Mouse (Mus musculus) ZHBTc4 (cell line): ENCODE measurements around the gene Rdh1.

Experiments
- DNase-seq: peaks from one replicate; pipeline ENCODE4 v3.0.0-alpha.2; 2011; ENCODE audit warnings: low read depth, low spot score

Gene Rdh1

GRCm38 (mm10) chr10:127759181-127760110, at the start of gene Rdh1, which contains the start of gene Rdh16f1:
Rdh1 (plus strand) TSS chr10:127759721.
Rdh16f1 (plus strand) TSS chr10:127759787.
- DNase-seq, result no peak

- DNase-seq, result no peak
Observed at GRCm38 (mm10) chr10:127710331-127710730, 49.2 kb upstream of the Rdh1 start.

- DNase-seq, result no peak
Observed at GRCm38 (mm10) chr10:127712736-127713135, 46.8 kb upstream of the Rdh1 start.

GRCm38 (mm10) chr10:127721671-127722418, 37.7 kb upstream of the Rdh1 start:
- no peak for DNase-seq

- no peak for DNase-seq
Observed at GRCm38 (mm10) chr10:127724178-127724577, 35.3 kb upstream of the Rdh1 start, which contains the start of gene Tac2. Tac2 (plus strand) TSS chr10:127724478.

GRCm38 (mm10) chr10:127725136-127725535, 34.4 kb upstream of the Rdh1 start:
- DNase-seq, result no peak

GRCm38 (mm10) chr10:127728437-127728836, 31.1 kb upstream of the Rdh1 start:
- no peak for DNase-seq

- DNase-seq, result no peak
Observed at GRCm38 (mm10) chr10:127730285-127730932, 29.1 kb upstream of the Rdh1 start.

GRCm38 (mm10) chr10:127730933-127731310, 28.6 kb upstream of the Rdh1 start:
- DNase-seq, result no peak

GRCm38 (mm10) chr10:127731397-127731796, 28.1 kb upstream of the Rdh1 start:
- no peak for DNase-seq

GRCm38 (mm10) chr10:127734434-127734833, 25.1 kb upstream of the Rdh1 start:
- peak; percentile 72 for DNase-seq

- DNase-seq, result no peak
Observed at GRCm38 (mm10) chr10:127736266-127736665, 23.3 kb upstream of the Rdh1 start.

- no peak for DNase-seq
Observed at GRCm38 (mm10) chr10:127736916-127737315, 22.6 kb upstream of the Rdh1 start.

- no peak for DNase-seq
Observed at GRCm38 (mm10) chr10:127737552-127737951, 22.0 kb upstream of the Rdh1 start.

GRCm38 (mm10) chr10:127738151-127738882, 21.2 kb upstream of the Rdh1 start:
- DNase-seq, result peak; percentile 68

GRCm38 (mm10) chr10:127739083-127739660, 20.3 kb upstream of the Rdh1 start, which contains the start of gene Zbtb39:
Zbtb39 (plus strand) TSS chr10:127739538.
- DNase-seq, result peak; percentile 89

- DNase-seq, result peak; percentile 55
Observed at GRCm38 (mm10) chr10:127739661-127740161, 19.8 kb upstream of the Rdh1 start.

GRCm38 (mm10) chr10:127744661-127745060, 14.9 kb upstream of the Rdh1 start:
- peak; percentile 81 for DNase-seq

- peak; percentile 78 for DNase-seq
Observed at GRCm38 (mm10) chr10:127745886-127746285, 13.6 kb upstream of the Rdh1 start.

- peak; percentile 87 for DNase-seq
Observed at GRCm38 (mm10) chr10:127747254-127747653, 12.3 kb upstream of the Rdh1 start.
